Mouse (Mus musculus) gonadal fat pad, adult 2 months (tissue): ENCODE measurements around the gene Uts2r. TPM values are rescaled to one million over a fixed set of nuclear protein-coding genes. Genes with fewer than 3 reads are reported as not detected.

Experiments used
- DNase-seq: peaks from one replicate; pipeline ENCODE4 v3.0.0-alpha.2; 2012; ENCODE audit warnings: low read depth
- polyA plus RNA-seq: library from polyadenylated mRNA; depleted of rRNA; stranded (reverse); fragments of >200 nt; gene quantifications from 2 replicates; pipeline ENCODE4 v1.2.3, GENCODE M21; 2012; rRNA removed

Gene Uts2r
- 0.14 TPM in 1 of 2 replicates, not detected in the other for polyA plus RNA-seq

- DNase-seq = no peak
Measured at GRCm38 (mm10) chr11:121159971-121160370, at the start of gene Uts2r. Uts2r (plus strand) TSS chr11:121160271.

- no peak for DNase-seq
Measured at GRCm38 (mm10) chr11:121111051-121111450, 49.0 kb upstream of the Uts2r start.

- DNase-seq = no peak
Measured at GRCm38 (mm10) chr11:121111601-121112000, 48.5 kb upstream of the Uts2r start.

- no peak for DNase-seq
Measured at GRCm38 (mm10) chr11:121112091-121112775, 47.8 kb upstream of the Uts2r start.

GRCm38 (mm10) chr11:121118106-121118505 lies 42.0 kb upstream of the Uts2r start:
- no peak for DNase-seq

- DNase-seq = no peak
Measured at GRCm38 (mm10) chr11:121118577-121118976, 41.5 kb upstream of the Uts2r start, which contains the start of gene Tex19.2. Tex19.2 (minus strand) TSS chr11:121118677.

GRCm38 (mm10) chr11:121121151-121121550 lies 38.9 kb upstream of the Uts2r start:
- no peak for DNase-seq

GRCm38 (mm10) chr11:121122024-121122670 lies 37.9 kb upstream of the Uts2r start:
- DNase-seq = no peak

- no peak for DNase-seq
Measured at GRCm38 (mm10) chr11:121123438-121123837, 36.6 kb upstream of the Uts2r start.

- no peak for DNase-seq
Measured at GRCm38 (mm10) chr11:121125522-121126172, 34.4 kb upstream of the Uts2r start.

- no peak for DNase-seq
Measured at GRCm38 (mm10) chr11:121126395-121126794, 33.7 kb upstream of the Uts2r start.

- no peak for DNase-seq
Measured at GRCm38 (mm10) chr11:121127441-121127840, 32.6 kb upstream of the Uts2r start.

- no peak for DNase-seq
Measured at GRCm38 (mm10) chr11:121129616-121130015, 30.5 kb upstream of the Uts2r start.

- no peak for DNase-seq
Measured at GRCm38 (mm10) chr11:121134600-121134999, 25.5 kb upstream of the Uts2r start.

- DNase-seq = no peak
Measured at GRCm38 (mm10) chr11:121137682-121138081, 22.4 kb upstream of the Uts2r start.

GRCm38 (mm10) chr11:121138732-121139131 lies 21.3 kb upstream of the Uts2r start:
- DNase-seq = no peak

- DNase-seq = peak; percentile 31
Measured at GRCm38 (mm10) chr11:121143325-121144015, 16.6 kb upstream of the Uts2r start.

- no peak for DNase-seq
Measured at GRCm38 (mm10) chr11:121145865-121146264, 14.2 kb upstream of the Uts2r start, which contains the start of gene Tex19.1. Tex19.1 (plus strand) TSS chr11:121146143.

- DNase-seq = no peak
Measured at GRCm38 (mm10) chr11:121148193-121148592, 11.9 kb upstream of the Uts2r start.

GRCm38 (mm10) chr11:121154203-121154602 lies 5.9 kb upstream of the Uts2r start:
- DNase-seq = no peak

GRCm38 (mm10) chr11:121156411-121156891 lies 3.6 kb upstream of the Uts2r start:
- DNase-seq = no peak
